ENCODE assay signal across 15 mouse cellular contexts in genomic region chr4:130063191-130063590, GRCm38 (mm10). TPM values are rescaled to one million over a fixed set of nuclear protein-coding genes. Genes with fewer than 3 reads are reported as not detected.
"Had no signal": no experiment of that assay in that cellular context is flagged by ENCODE, and none has a peak within 500 bp of the region (broad histone marks: within the 10 kb centered on the region; RNA-seq: fewer than 3 reads in every experiment).

No protein-coding gene starts in this region.

- H3K36me3 ChIP-seq: lung, embryonic 15.5 days; midbrain, embryonic 10.5 days; neural tube, embryonic 15.5 days had no signal

- H3K4me1 ChIP-seq: lung, embryonic 15.5 days; neural tube, embryonic 15.5 days had no signal

- DNase-seq: kidney, adult 18-20 months; kidney, postnatal 10 days; kidney, postnatal 4 days; left cerebral cortex, postnatal 4 days; midbrain, embryonic 14.5 days; right cerebral cortex, adult 18-20 months; thymus, adult 18-20 months; thymus, postnatal 14 days had no signal

- H3K27ac ChIP-seq: limb, embryonic 13.5 days; liver, embryonic 14.5 days; lung, embryonic 15.5 days; midbrain, embryonic 10.5 days; neural tube, embryonic 15.5 days had no signal

- H3K27me3 ChIP-seq: lung, embryonic 15.5 days had no signal

- H3K9me3 ChIP-seq: limb, embryonic 13.5 days; lung, embryonic 15.5 days; midbrain, embryonic 10.5 days; neural tube, embryonic 15.5 days had no signal

- H3K4me3 ChIP-seq: limb, embryonic 13.5 days; lung, embryonic 15.5 days; midbrain, embryonic 10.5 days; myocyte; neural tube, embryonic 15.5 days had no signal

- H3K9ac ChIP-seq: limb, embryonic 13.5 days; liver, embryonic 14.5 days; lung, embryonic 15.5 days; neural tube, embryonic 15.5 days had no signal

- H3K4me2 ChIP-seq: limb, embryonic 13.5 days; lung, embryonic 15.5 days; neural tube, embryonic 15.5 days had no signal

RNA-seq across cellular contexts. Expression of gene Col16a1, which starts 15.6 kb away (rescaled TPM):
- total RNA-seq: megakaryocyte, adult 5-6 weeks had no signal
